Mouse (Mus musculus) hindbrain, embryonic 12.5 days (tissue): ENCODE data around the gene L3mbtl3. TPM values are rescaled to one million over a fixed set of nuclear protein-coding genes. Genes with fewer than 3 reads are reported as not detected.

Experiments used
- ATAC-seq: fragments of 200-750 bp; cut with Nextera tagmentation; 2 replicates; pipeline ENCODE4 v1.8.0; 2017; ENCODE audit warnings: moderate TSS enrichment; ENCODE audit not compliant: low FRiP score
- H3K27ac ChIP-seq: fragments of 300-500 bp; sonication (generic); 2 replicates; pipeline ENCODE4 v1.5.1; 2016; ENCODE audit warnings: mild to moderate bottlenecking
- H3K27me3 ChIP-seq: fragments of 300-500 bp; sonication (generic); 2 replicates; pipeline ENCODE4 v1.6.1; 2016; ENCODE audit warnings: mild to moderate bottlenecking
- H3K36me3 ChIP-seq: fragments of 300-500 bp; sonication (generic); 2 replicates; pipeline ENCODE4 v1.6.1; 2016; ENCODE audit warnings: mild to moderate bottlenecking
- H3K4me1 ChIP-seq: fragments of 300-500 bp; sonication (generic); 2 replicates; pipeline ENCODE4 v1.6.1; 2016
- H3K4me2 ChIP-seq: fragments of 300-500 bp; sonication (generic); replicated peaks from 2 replicates; pipeline ENCODE4 v1.6.1; 2016; ENCODE audit warnings: mild to moderate bottlenecking
- H3K4me3 ChIP-seq: fragments of 300-500 bp; sonication (generic); 2 replicates; pipeline ENCODE4 v1.5.1; 2016; ENCODE audit warnings: mild to moderate bottlenecking
- H3K9ac ChIP-seq: fragments of 300-500 bp; sonication (generic); 2 replicates; pipeline ENCODE4 v1.6.1; 2016; ENCODE audit warnings: mild to moderate bottlenecking, moderate library complexity
- H3K9me3 ChIP-seq: fragments of 300-500 bp; sonication (generic); replicated peaks from 2 replicates; pipeline ENCODE4 v1.6.1; 2016; ENCODE audit warnings: mild to moderate bottlenecking
- WGBS: fragments of 180-500 bp; shearing (Covaris S2); methylation state at CpG from one replicate; pipeline ENCODE4 v1.1.7; 2016; 5-methylcytosine and 5-hydroxymethylcytosine counted together
- polyA plus RNA-seq: library from polyadenylated mRNA; unstranded; fragments of >200 nt; fragmentation: Nextera tagmentation; extraction: Ambion mirVana; gene quantifications from 2 replicates; pipeline ENCODE4 v1.2.1, GENCODE M21; 2016

The L3mbtl3 gene
- polyA plus RNA-seq, 1 experiment from 2014 or later: 25.9 TPM

DNA sequence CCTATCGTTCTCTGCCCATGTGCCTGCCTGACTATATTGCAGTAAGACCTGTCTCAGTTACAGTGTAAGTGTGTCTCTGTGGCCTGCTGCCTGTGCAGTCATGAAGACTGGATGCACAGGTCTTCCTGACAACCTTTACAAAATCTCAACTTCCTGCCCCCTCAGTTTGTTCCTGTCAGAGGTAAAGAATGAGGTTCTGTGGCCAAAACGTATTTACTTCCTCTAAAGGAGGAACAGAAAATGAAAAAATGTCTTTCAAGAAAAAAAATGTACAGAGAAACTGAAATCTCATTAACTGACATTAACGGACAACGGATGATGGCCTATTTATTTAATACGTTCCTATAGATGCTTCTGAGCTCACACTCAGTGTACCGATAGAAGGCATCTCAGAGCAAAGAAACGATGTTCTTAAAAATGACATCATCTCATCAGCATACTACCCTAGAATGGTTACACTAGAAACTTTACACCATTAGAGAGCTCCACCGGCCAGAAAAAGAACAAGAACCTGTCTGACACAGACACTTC is 11.4 kb downstream of the L3mbtl3 start:
- H3K27me3 ChIP-seq: no peaks in the 10 kb centered on the region
- 81% methylated on average over 8 of the region's 8 CpGs for WGBS
- no peak for ATAC-seq
- H3K4me3 ChIP-seq: no peak overlapping the region
- no peaks in the 10 kb centered on the region for H3K9me3 ChIP-seq
- no peak overlapping the region for H3K4me2 ChIP-seq
- no peak overlapping the region for H3K9ac ChIP-seq
- peaks cover 6% of the 10 kb centered on the region; the same call in 1 of the 2 replicates for H3K36me3 ChIP-seq
- no peak overlapping the region for H3K27ac ChIP-seq
- peaks cover 9% of the 10 kb centered on the region; the same call in 1 of the 2 replicates for H3K4me1 ChIP-seq

DNA sequence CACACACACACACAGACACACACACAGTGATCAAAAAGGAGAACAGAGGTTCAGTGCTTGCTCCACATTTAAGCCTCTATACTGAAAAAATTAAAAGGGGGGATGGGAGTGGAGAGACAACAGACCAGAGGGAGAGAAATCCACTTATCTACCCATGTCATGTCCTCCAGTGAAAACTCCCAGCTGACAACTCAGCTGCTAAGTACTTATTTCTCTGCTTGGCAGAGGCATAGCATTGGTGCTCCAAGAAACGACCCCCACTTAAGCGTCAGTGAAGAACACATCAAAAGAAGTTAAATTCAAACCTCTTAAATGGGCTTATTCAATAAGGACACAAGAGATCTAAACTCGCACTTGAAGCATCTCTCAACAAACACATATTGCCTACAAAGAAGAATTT is 12.2 kb downstream of the L3mbtl3 start:
- ATAC-seq: no peak
- H3K9ac ChIP-seq: no peak overlapping the region
- H3K9me3 ChIP-seq: no peaks in the 10 kb centered on the region
- H3K36me3 ChIP-seq: peaks cover 6% of the 10 kb centered on the region; the same call in 1 of the 2 replicates
- WGBS: 67% methylated on average over 3 of the region's 3 CpGs
- H3K4me2 ChIP-seq: no peak overlapping the region
- no peaks in the 10 kb centered on the region for H3K27me3 ChIP-seq
- H3K4me3 ChIP-seq: no peak overlapping the region
- H3K27ac ChIP-seq: no peak overlapping the region
- peaks cover 9% of the 10 kb centered on the region; the same call in 1 of the 2 replicates for H3K4me1 ChIP-seq

DNA sequence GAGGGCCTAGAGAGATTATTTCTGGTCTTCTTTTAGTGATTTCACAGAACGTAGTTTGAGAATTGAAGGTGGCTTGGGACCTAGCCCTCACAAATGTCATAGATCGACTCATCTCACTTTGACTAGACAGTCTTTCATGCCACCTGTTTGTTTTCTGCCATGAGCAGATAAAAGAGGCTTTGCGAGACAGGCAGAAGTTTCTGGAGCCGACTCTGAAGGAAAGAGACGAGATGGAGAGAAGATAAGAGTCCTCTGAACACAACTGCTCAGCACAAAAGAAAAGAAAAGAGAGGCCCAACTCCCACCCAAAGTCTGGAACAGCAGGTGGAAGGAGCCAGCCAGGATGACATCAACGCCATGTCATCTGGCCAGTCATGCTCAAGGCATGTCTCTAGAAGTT is 17.0 kb downstream of the L3mbtl3 start:
- no peak overlapping the region for H3K4me2 ChIP-seq
- H3K4me3 ChIP-seq: no peak overlapping the region
- WGBS: 94% methylated on average over 6 of the region's 6 CpGs
- H3K9me3 ChIP-seq: no peaks in the 10 kb centered on the region
- H3K36me3 ChIP-seq: peaks cover 5% of the 10 kb centered on the region
- H3K27ac ChIP-seq: no peak overlapping the region
- no peak for ATAC-seq
- H3K27me3 ChIP-seq: no peaks in the 10 kb centered on the region
- 0 out of 2 replicates have a peak, but pooled peaks cover 4% of the 10 kb centered on the region for H3K4me1 ChIP-seq
- no peak overlapping the region for H3K9ac ChIP-seq

DNA sequence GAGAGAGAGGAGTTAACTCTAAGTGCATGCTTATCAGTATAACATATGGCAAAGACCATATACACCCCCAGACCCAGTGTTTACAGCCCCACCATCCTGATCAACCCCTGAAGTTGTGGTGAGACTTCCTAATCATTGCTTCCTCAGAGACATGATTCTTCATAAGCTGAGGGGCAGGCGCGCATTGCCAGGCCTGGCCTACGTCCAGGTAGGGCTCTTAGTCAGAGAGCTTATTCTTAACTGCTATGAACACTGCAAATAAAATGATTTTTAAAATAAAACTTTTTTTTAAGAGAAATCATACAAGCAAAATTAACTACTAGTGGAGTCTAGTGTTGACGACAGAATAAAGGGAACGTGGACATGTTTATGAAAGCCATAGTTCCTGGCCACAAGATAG is 17.5 kb downstream of the L3mbtl3 start:
- no peak overlapping the region for H3K4me2 ChIP-seq
- H3K4me3 ChIP-seq: no peak overlapping the region
- H3K27ac ChIP-seq: no peak overlapping the region
- no peak for ATAC-seq
- no peak overlapping the region for H3K9ac ChIP-seq
- H3K4me1 ChIP-seq: no peaks in the 10 kb centered on the region
- H3K9me3 ChIP-seq: no peaks in the 10 kb centered on the region
- peaks cover 5% of the 10 kb centered on the region for H3K36me3 ChIP-seq
- WGBS: 98% methylated on average over 5 of the region's 5 CpGs
- no peaks in the 10 kb centered on the region for H3K27me3 ChIP-seq

DNA sequence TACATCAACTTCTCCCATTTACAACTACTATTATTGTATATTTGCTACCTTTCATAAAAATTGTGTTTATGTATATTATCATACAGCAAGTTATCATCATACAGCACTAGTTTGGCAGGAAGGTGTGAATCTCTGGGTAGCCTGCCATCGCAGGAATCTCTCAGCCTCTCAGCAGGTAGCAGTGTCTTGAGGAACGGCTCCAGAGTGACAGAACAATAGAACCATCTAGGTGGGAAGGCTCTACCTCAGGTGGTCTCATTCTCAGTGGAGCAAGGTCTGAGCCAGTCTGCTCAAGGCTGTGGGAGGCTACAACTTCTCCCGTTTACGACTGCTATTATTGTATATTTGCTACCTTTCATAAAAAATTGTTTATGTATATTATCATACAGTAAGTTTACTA is 22.0 kb downstream of the L3mbtl3 start:
- Histone ChIP-seq H3K9me3 (no peaks in the 10 kb centered on the region), H3K4me3 (no peak overlapping the region), H3K4me1 (no peaks in the 10 kb centered on the region; the same call in 1 of the 2 replicates), H3K4me2 (no peak overlapping the region), H3K9ac (no peak overlapping the region), H3K27me3 (no peaks in the 10 kb centered on the region), H3K36me3 (peaks cover 12% of the 10 kb centered on the region), H3K27ac (no peak overlapping the region)
- WGBS: 69% methylated on average over 4 of the region's 4 CpGs
- no peak for ATAC-seq

DNA sequence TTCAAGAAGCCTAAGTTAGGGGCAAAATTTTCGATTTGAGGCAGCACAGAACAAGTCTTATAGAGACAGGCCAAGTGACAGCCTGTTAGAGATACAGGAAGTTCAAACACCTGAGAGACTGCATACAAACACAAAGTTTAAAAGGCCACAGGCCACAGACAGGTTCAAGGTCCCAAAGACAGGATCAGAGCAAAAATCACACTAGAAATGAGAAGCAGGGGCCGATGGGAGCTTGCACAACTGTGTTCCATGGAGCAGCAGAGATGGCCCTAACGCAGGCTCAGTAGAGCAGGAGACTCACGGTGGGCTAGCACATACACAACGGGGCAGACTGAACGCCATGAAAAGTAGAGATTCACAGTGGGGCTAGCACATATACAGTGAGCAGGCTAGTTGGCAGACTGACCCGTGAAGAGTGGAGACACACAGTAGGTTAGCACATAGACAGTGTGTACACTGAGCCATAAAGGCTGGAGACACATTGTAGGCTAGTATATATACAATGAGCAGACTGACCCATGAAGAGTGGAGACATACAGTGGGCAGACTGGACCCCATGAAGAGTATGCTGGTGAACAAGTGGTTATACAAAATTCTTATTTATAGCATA is 24.5 kb downstream of the L3mbtl3 start:
- no peaks in the 10 kb centered on the region; the same call in 1 of the 2 replicates for H3K4me1 ChIP-seq
- H3K4me2 ChIP-seq: no peak overlapping the region
- no peaks in the 10 kb centered on the region for H3K9me3 ChIP-seq
- ATAC-seq: no peak
- H3K9ac ChIP-seq: no peak overlapping the region
- no peak overlapping the region for H3K27ac ChIP-seq
- H3K27me3 ChIP-seq: no peaks in the 10 kb centered on the region
- WGBS: 91% methylated on average over 7 of the region's 7 CpGs
- peaks cover 12% of the 10 kb centered on the region for H3K36me3 ChIP-seq
- H3K4me3 ChIP-seq: no peak overlapping the region

DNA sequence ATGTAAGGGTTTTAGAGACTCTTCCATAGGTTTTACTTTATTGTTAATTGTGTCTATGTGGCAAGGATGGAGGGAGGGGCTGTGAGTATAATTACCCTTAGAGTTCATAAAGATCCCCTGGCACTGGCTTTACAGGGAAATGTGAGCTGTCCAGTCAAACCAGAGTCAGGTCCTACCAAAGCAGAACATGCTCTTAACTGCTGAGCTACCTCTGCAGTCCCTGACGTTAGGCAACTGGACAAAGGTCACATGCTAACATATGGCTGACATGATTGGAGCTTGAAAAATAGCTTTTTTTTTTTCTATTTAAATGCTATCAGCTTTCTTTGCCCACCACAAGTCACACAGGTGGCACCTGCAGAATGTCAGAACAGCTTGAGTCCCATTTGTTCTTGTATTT is 25.6 kb downstream of the L3mbtl3 start:
- Histone ChIP-seq H3K4me1 (no peaks in the 10 kb centered on the region; the same call in 1 of the 2 replicates), H3K27me3 (no peaks in the 10 kb centered on the region), H3K9me3 (no peaks in the 10 kb centered on the region), H3K4me2 (no peak overlapping the region), H3K27ac (no peak overlapping the region), H3K4me3 (no peak overlapping the region), H3K36me3 (peaks cover 7% of the 10 kb centered on the region; the same call in 1 of the 2 replicates), H3K9ac (no peak overlapping the region)
- no peak for ATAC-seq
- 53% methylated on average over 1 of the region's 1 CpGs for WGBS

DNA sequence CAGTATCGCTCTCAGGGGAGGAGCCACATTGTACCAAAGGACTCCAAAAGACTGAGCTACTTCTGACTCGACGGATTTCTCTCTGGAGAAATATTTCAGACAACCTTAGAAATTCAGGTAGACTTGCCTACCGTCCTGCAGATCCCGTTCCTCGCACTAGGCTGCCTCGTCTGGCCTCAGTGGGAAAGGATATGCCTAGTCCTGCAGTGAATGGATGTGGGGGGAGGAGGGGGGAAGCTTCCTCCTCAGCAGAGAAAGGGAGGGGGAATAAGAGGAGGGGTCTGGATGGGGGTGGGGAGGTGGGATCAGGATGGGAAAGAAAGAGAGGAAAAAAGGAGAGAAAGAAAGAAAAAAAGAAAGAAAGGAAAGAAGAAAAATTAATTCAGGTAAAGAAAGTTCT is 28.2 kb downstream of the L3mbtl3 start:
- H3K9ac ChIP-seq: no peak overlapping the region
- H3K9me3 ChIP-seq: no peaks in the 10 kb centered on the region
- no peak overlapping the region for H3K4me3 ChIP-seq
- ATAC-seq: no peak
- no peak overlapping the region for H3K27ac ChIP-seq
- H3K27me3 ChIP-seq: no peaks in the 10 kb centered on the region
- H3K36me3 ChIP-seq: peaks cover 20% of the 10 kb centered on the region; the same call in 1 of the 2 replicates
- no peaks in the 10 kb centered on the region; the same call in 1 of the 2 replicates for H3K4me1 ChIP-seq
- WGBS: 34% methylated on average over 7 of the region's 7 CpGs
- no peak overlapping the region for H3K4me2 ChIP-seq

DNA sequence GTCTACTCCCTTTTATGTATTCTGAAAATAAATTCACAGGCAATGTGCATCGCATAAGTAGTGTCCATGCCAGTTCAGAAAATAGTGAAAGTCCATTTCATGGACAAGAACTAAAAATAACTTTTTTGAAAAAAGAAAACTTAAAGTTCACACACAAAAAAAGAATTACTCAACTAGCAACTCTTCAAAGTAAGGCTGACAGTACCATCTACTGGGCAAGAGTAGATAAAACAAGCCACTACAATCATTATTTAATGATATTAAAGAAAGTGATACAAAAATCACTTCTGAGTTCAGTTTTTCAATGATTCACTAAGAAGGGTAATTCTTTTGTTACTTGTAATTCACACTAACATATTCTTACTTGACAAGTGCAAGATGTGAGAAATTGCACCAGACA is 29.9 kb downstream of the L3mbtl3 start:
- no peak overlapping the region for H3K27ac ChIP-seq
- H3K27me3 ChIP-seq: no peaks in the 10 kb centered on the region
- no peak overlapping the region for H3K9ac ChIP-seq
- no peaks in the 10 kb centered on the region for H3K4me1 ChIP-seq
- no peak overlapping the region for H3K4me3 ChIP-seq
- no peak for ATAC-seq
- no peak overlapping the region for H3K4me2 ChIP-seq
- WGBS: 88% methylated on average over 1 of the region's 1 CpGs
- H3K9me3 ChIP-seq: no peaks in the 10 kb centered on the region
- H3K36me3 ChIP-seq: peaks cover 31% of the 10 kb centered on the region

DNA sequence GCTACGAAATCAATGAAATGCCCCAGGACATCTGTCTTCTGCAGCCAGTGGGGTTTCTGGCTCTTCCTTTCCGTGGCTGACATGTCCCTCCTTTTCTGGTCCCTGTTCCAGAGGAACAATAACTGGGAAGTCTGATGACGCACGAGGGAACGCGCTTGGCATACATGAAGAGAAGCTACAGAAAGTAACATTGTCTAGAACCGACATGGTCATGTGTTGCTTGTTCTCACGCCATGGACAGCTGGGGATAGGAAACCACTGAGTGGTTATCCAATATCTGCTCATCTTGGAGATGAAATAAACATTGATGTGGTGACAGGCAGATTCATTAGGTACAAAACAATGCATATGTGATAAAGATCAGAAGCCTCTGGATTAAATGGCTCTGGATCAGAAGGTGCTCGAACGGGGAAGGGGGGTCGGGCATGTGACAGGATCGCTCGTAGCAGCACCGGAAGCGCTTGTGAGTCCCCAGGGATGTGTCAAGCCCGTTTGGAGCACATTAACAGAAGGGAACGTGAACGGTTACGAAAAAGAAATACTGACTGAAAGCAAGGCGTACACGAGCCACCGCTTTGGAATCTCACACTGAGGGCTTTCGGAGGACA is 37.8 kb downstream of the L3mbtl3 start:
- Histone ChIP-seq H3K36me3 (peaks cover 53% of the 10 kb centered on the region), H3K9ac (no peak overlapping the region), H3K27me3 (no peaks in the 10 kb centered on the region), H3K9me3 (no peaks in the 10 kb centered on the region), H3K27ac (no peak overlapping the region), H3K4me3 (no peak overlapping the region), H3K4me2 (no peak overlapping the region), H3K4me1 (no peaks in the 10 kb centered on the region)
- ATAC-seq: no peak
- WGBS: 85% methylated on average over 23 of the region's 23 CpGs

DNA sequence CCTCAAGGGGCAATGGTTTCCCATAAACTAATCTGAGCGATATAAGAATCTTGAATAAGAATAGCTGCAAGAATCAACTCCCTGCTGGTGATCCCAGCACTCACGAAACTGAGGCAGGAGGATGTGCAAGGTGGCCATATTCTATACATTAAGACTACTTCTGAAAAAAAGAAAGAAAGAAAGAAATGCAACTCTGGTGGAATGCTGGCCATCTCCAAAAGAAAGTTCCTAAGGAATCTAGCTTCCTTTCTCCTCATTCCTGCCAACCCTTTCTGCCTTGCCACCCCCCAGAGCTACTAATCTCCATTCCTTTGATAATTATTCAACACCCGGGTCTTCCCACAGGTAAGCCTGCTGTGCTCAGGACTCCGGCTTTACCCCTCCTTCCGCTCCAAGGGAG is 41.8 kb downstream of the L3mbtl3 start:
- Histone ChIP-seq H3K4me2 (no peak overlapping the region), H3K27ac (no peak overlapping the region), H3K36me3 (peaks cover 22% of the 10 kb centered on the region), H3K27me3 (no peaks in the 10 kb centered on the region), H3K9ac (no peak overlapping the region), H3K4me1 (peaks cover under 1% of the 10 kb centered on the region; the same call in 1 of the 2 replicates), H3K4me3 (no peak overlapping the region), H3K9me3 (no peaks in the 10 kb centered on the region)
- 48% methylated on average over 5 of the region's 5 CpGs for WGBS
- no peak for ATAC-seq

DNA sequence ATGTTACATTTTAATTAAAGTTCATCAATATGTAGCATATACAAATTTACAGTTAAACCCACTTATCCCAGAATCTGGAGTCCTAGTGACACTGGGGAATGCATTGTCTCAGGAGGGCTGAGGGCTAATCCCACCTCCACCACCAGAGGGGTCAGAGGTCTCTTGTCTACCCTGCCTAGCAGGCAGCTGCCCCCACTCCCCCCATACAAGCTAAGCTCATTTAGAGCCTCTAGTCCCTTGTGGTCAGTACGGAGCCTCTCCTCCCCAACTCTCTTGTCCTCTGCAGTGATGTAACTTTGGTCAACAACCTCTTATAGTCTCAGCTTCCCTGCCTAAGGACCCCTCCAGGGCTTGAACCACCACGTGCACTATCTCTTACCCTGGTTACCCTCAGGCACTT is 43.0 kb downstream of the L3mbtl3 start:
- Histone ChIP-seq H3K9me3 (no peaks in the 10 kb centered on the region), H3K4me1 (peaks cover 9% of the 10 kb centered on the region), H3K9ac (no peak overlapping the region), H3K4me3 (no peak overlapping the region), H3K36me3 (peaks cover 10% of the 10 kb centered on the region), H3K27ac (no peak overlapping the region), H3K4me2 (no peak overlapping the region), H3K27me3 (no peaks in the 10 kb centered on the region)
- no peak for ATAC-seq
- 36% methylated on average over 2 of the region's 2 CpGs for WGBS

DNA sequence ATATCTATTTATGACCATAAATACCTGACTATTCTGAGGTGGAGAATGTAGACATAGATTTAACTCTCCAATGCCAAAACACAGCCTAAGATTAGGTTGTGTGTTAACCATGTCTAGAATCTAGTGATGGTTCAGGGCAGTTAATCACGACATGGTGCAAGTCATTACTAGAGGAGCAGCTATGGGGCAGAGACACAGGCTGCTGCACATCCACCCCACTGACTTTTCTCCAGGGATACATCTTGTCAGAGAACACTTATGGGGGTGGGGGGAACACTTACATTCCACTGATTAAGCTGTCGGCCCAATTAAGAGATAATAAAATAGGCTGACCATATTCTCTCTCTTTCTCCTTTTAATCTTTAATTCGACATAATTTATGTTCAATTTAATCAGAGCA is 46.9 kb downstream of the L3mbtl3 start:
- H3K4me2 ChIP-seq: no peak overlapping the region
- no peak overlapping the region for H3K4me3 ChIP-seq
- H3K27me3 ChIP-seq: no peaks in the 10 kb centered on the region
- H3K36me3 ChIP-seq: peaks cover 14% of the 10 kb centered on the region; the same call in 1 of the 2 replicates
- peaks cover 11% of the 10 kb centered on the region for H3K4me1 ChIP-seq
- 57% methylated on average over 3 of the region's 3 CpGs for WGBS
- H3K27ac ChIP-seq: no peak overlapping the region
- H3K9me3 ChIP-seq: no peaks in the 10 kb centered on the region
- H3K9ac ChIP-seq: no peak overlapping the region
- ATAC-seq: peak; percentile 52; the same call in 1 of the 2 replicates
